Mouse (Mus musculus): Measurements from ENCODE around the gene Tpra1. TPM values are rescaled to one million over a fixed set of nuclear protein-coding genes. Genes with fewer than 3 reads are reported as not detected.

Gene Tpra1
- polyA plus RNA-seq, 1 experiment = not detected

GRCm38 (mm10) chr6:88870594-88870993 lies 31.5 kb upstream of the Tpra1 start:
- Histone ChIP-seq H3K27ac (ENCODE audit: insufficient read depth, low read depth, low read length) (peak overlapping the region; percentile 84), H3K4me1 (ENCODE audit: control insufficient read depth, insufficient read depth, low read length) (peaks cover 31% of the 10 kb centered on the region), H3K4me3 (ENCODE audit: insufficient read depth, low read depth, low read length) (no peak overlapping the region)
- WGBS = 29% methylated on average over 4 of the region's 4 CpGs
- TF ChIP-seq CTCF (IDR thresholded peaks at IDR 0.05; ENCODE audit: insufficient read depth, low read depth, low read length) = no peak
- no peak for TF ChIP-seq POLR2A (IDR thresholded peaks at IDR 0.05; ENCODE audit: insufficient read depth, low read depth, low read length)

GRCm38 (mm10) chr6:88871546-88871945 lies 30.5 kb upstream of the Tpra1 start:
- TF ChIP-seq CTCF (IDR thresholded peaks at IDR 0.05; ENCODE audit: insufficient read depth, low read depth, low read length) (no peak), POLR2A (IDR thresholded peaks at IDR 0.05; ENCODE audit: insufficient read depth, low read depth, low read length) (no peak)
- H3K4me3 ChIP-seq (ENCODE audit: insufficient read depth, low read depth, low read length) = peak overlapping the region; percentile 15; the same call in 1 of the 2 replicates
- peaks cover 28% of the 10 kb centered on the region for H3K4me1 ChIP-seq (ENCODE audit: control insufficient read depth, insufficient read depth, low read length)
- 19% methylated on average over 8 of the region's 8 CpGs for WGBS
- H3K27ac ChIP-seq (ENCODE audit: insufficient read depth, low read depth, low read length) = peak overlapping the region; percentile 83

GRCm38 (mm10) chr6:88872811-88873210 lies 29.2 kb upstream of the Tpra1 start:
- Histone ChIP-seq H3K4me1 (ENCODE audit: control insufficient read depth, insufficient read depth, low read length) (peaks cover 27% of the 10 kb centered on the region), H3K4me3 (ENCODE audit: insufficient read depth, low read depth, low read length) (peak overlapping the region; percentile 87), H3K27ac (ENCODE audit: insufficient read depth, low read depth, low read length) (peak overlapping the region; percentile 46)
- whole genome bisulfite sequencing = 17% methylated on average over 7 of the region's 7 CpGs
- no peak for TF ChIP-seq CTCF (IDR thresholded peaks at IDR 0.05; ENCODE audit: insufficient read depth, low read depth, low read length)
- no peak for TF ChIP-seq POLR2A (IDR thresholded peaks at IDR 0.05; ENCODE audit: insufficient read depth, low read depth, low read length)

GRCm38 (mm10) chr6:88873965-88874867 lies 27.8 kb upstream of the Tpra1 start:
- no peak for TF ChIP-seq CTCF (IDR thresholded peaks at IDR 0.05; ENCODE audit: insufficient read depth, low read depth, low read length)
- TF ChIP-seq POLR2A (IDR thresholded peaks at IDR 0.05; ENCODE audit: insufficient read depth, low read depth, low read length) = 0 out of 2 replicates have a peak, but pooled peaks have one; percentile 5
- peak overlapping the region; percentile 87 for H3K4me3 ChIP-seq (ENCODE audit: insufficient read depth, low read depth, low read length)
- peaks cover 24% of the 10 kb centered on the region for H3K4me1 ChIP-seq (ENCODE audit: control insufficient read depth, insufficient read depth, low read length)
- WGBS = 5% methylated on average over 57 of the region's 74 CpGs
- H3K27ac ChIP-seq (ENCODE audit: insufficient read depth, low read depth, low read length) = peak overlapping the region; percentile 71

GRCm38 (mm10) chr6:88874868-88875508 lies 27.1 kb upstream of the Tpra1 start, which contains the start of gene Podxl2:
Gene Podxl2 (minus strand): TSS chr6:88875044.
- WGBS = 13% methylated on average over 62 of the region's 63 CpGs
- peaks cover 20% of the 10 kb centered on the region for H3K4me1 ChIP-seq (ENCODE audit: control insufficient read depth, insufficient read depth, low read length)
- TF ChIP-seq CTCF (IDR thresholded peaks at IDR 0.05; ENCODE audit: insufficient read depth, low read depth, low read length) (no peak), POLR2A (IDR thresholded peaks at IDR 0.05; ENCODE audit: insufficient read depth, low read depth, low read length) (peak; percentile 54; the same call in 1 of the 2 replicates)
- H3K4me3 ChIP-seq (ENCODE audit: insufficient read depth, low read depth, low read length) = peak within 1 kb of the TSS; percentile 87
- H3K27ac ChIP-seq (ENCODE audit: insufficient read depth, low read depth, low read length) = peak within 1 kb of the TSS; percentile 71

- 74% methylated on average over 4 of the region's 4 CpGs for WGBS
- no peak overlapping the region for H3K27ac ChIP-seq (ENCODE audit: insufficient read depth, low read depth, low read length)
- H3K4me3 ChIP-seq (ENCODE audit: insufficient read depth, low read depth, low read length) = no peak overlapping the region
- H3K4me1 ChIP-seq (ENCODE audit: control insufficient read depth, insufficient read depth, low read length) = no peaks in the 10 kb centered on the region
- TF ChIP-seq CTCF (IDR thresholded peaks at IDR 0.05; ENCODE audit: insufficient read depth, low read depth, low read length) (no peak), POLR2A (IDR thresholded peaks at IDR 0.05; ENCODE audit: insufficient read depth, low read depth, low read length) (no peak)
Observed at GRCm38 (mm10) chr6:88879471-88879870, 22.6 kb upstream of the Tpra1 start.

- TF ChIP-seq CTCF (IDR thresholded peaks at IDR 0.05; ENCODE audit: insufficient read depth, low read depth, low read length) = no peak
- no peak for TF ChIP-seq POLR2A (IDR thresholded peaks at IDR 0.05; ENCODE audit: insufficient read depth, low read depth, low read length)
- Histone ChIP-seq H3K4me3 (ENCODE audit: insufficient read depth, low read depth, low read length) (no peak overlapping the region), H3K27ac (ENCODE audit: insufficient read depth, low read depth, low read length) (no peak overlapping the region), H3K4me1 (ENCODE audit: control insufficient read depth, insufficient read depth, low read length) (no peaks in the 10 kb centered on the region)
- 39% methylated on average over 7 of the region's 7 CpGs for WGBS
Observed at GRCm38 (mm10) chr6:88881334-88881733, 20.7 kb upstream of the Tpra1 start.

GRCm38 (mm10) chr6:88884195-88884594 lies 17.9 kb upstream of the Tpra1 start:
- no peaks in the 10 kb centered on the region for H3K4me1 ChIP-seq (ENCODE audit: control insufficient read depth, insufficient read depth, low read length)
- H3K4me3 ChIP-seq (ENCODE audit: insufficient read depth, low read depth, low read length) = no peak overlapping the region
- WGBS = 98% methylated on average over 10 of the region's 10 CpGs

GRCm38 (mm10) chr6:88884690-88885089 lies 17.4 kb upstream of the Tpra1 start:
- Histone ChIP-seq H3K27ac (ENCODE audit: insufficient read depth, low read depth, low read length) (no peak overlapping the region), H3K4me1 (ENCODE audit: control insufficient read depth, insufficient read depth, low read length) (no peaks in the 10 kb centered on the region), H3K4me3 (ENCODE audit: insufficient read depth, low read depth, low read length) (no peak overlapping the region)
- WGBS = 95% methylated on average over 17 of the region's 17 CpGs
- TF ChIP-seq POLR2A (IDR thresholded peaks at IDR 0.05; ENCODE audit: insufficient read depth, low read depth, low read length) (no peak), CTCF (IDR thresholded peaks at IDR 0.05; ENCODE audit: insufficient read depth, low read depth, low read length) (no peak)

More at GRCm38 (mm10) chr6:88884195-88884594, 17.9 kb upstream of the Tpra1 start:
- TF ChIP-seq CTCF (IDR thresholded peaks at IDR 0.05; ENCODE audit: insufficient read depth, low read depth, low read length) = no peak
- TF ChIP-seq POLR2A (IDR thresholded peaks at IDR 0.05; ENCODE audit: insufficient read depth, low read depth, low read length) = no peak
- no peak overlapping the region for H3K27ac ChIP-seq (ENCODE audit: insufficient read depth, low read depth, low read length)
